Mouse (Mus musculus): ENCODE measurements around the gene Atf7ip2. TPM values are rescaled to one million over a fixed set of nuclear protein-coding genes. Genes with fewer than 3 reads are reported as not detected.
"Not testable (repeated sequence)": the region's sequence is repeated elsewhere in the genome, so short reads cannot be mapped to it uniquely, and the experiment has no call there.

The Atf7ip2 gene
- 0.72 and 0.83 TPM in 2 replicates for polyA plus RNA-seq (2016; fragmentation: Nextera tagmentation; extraction: Ambion mirVana)

DNA sequence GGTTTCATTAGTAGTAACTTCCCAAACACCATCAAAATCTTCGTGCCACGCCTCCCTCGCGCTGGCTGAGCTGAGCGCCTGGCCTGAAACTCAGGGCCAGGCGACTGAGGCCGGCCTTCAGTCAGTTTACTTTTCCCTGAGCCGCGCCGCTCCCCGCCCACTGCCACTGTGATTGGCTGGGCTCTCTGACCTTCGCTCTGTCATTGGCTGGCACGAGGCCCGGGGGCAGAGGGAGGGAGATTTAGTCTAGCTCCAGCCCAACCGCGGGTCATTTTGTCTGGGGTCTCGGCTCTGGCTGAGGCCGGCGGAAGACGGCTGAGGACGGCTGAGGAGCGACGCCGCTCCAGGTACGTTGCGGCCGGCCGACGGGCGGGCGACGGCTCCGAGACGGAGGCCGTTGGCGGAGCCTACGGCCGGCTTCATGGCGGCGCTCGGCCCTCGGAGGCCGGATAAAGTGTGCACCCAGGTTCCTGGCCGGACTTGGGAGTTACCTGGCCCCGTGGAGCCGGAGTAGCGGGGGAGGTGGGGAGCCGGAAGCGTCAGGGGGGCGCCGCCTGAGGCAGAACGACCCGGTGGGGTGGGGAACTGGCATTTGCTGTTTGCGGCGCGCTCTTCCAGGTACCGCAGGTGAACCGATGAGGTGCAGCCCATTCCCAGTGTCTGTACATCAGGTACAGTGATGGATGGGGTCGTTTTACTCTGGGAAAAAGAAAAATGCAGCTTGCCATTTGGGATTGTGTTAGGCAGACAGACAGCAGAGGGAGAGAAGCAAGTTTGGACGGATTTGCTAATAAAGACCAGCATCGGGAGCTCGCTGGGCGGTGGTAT lies at the start of gene Atf7ip2:
TSS of gene Atf7ip2 (plus strand) at position 34 of the 828 bp plus-strand sequence.
- Histone ChIP-seq H3K4me3 (replicated peaks) (peak within 1 kb of the TSS; percentile 56), H3K9ac (peak within 1 kb of the TSS; percentile 57), H3K9me3 (peaks cover 3% of the 10 kb centered on the region; the same call in 1 of the 2 replicates), H3K27me3 (peaks cover 8% of the 10 kb centered on the region; the same call in 1 of the 2 replicates), H3K4me1 (peaks cover 6% of the 10 kb centered on the region), H3K36me3 (replicated peaks) (no peaks in the 10 kb centered on the region), H3K4me2 (peak within 1 kb of the TSS; percentile 100), H3K27ac (no peak within 1 kb of the TSS)
- peak; percentile 100 for ATAC-seq (ENCODE audit: low FRiP score)
- WGBS: under 1% methylated on average over 62 of the region's 63 CpGs

DNA sequence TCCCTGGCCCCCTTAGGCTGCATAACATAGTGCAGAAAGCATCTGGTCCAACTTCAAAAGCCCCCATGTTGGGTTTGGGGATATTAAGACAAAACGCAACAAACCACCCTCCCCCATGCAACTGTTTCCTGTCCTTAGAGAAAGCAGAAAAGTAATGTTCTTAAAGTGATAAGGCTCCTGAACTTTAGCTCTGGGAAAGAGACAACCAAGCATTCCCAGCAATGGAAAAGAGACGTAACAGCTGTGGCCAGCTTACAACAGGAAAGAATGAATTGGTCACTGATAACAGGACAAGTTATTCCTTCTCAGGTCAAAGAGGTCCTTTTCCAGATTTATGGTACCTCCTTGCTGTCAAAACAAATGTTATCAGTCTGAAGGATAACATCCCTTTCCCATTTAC lies 49.3 kb upstream of the Atf7ip2 start:
- Histone ChIP-seq H3K9ac (no peak overlapping the region), H3K9me3 (no peaks in the 10 kb centered on the region), H3K4me1 (no peaks in the 10 kb centered on the region), H3K4me3 (replicated peaks) (no peak overlapping the region), H3K36me3 (replicated peaks) (no peaks in the 10 kb centered on the region), H3K27me3 (no peaks in the 10 kb centered on the region), H3K27ac (no peak overlapping the region), H3K4me2 (no peak overlapping the region)
- WGBS: 92% methylated on average over 2 of the region's 2 CpGs
- no peak for ATAC-seq (ENCODE audit: low FRiP score)

DNA sequence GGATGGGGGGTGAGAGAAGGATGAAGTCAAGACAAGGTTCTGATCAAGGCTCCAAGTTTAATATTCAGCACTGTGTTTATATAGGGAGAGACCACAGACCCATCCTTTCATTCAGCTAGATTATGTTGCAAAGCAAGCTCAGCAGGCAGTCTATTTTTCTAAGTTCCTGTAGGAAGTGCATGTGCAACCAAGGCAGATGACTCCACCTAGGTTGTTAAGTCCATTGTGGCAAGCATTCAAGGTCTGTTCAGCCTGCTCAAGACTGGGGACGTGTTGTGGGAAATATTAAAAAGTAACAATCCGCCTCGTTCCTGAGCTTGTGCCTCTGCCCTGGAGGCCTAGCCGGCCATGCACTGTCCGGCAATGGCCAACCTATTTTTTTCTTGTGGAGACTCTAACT lies 45.1 kb upstream of the Atf7ip2 start:
- H3K4me3 ChIP-seq (replicated peaks): no peak overlapping the region
- ATAC-seq (ENCODE audit: low FRiP score): no peak
- WGBS: 86% methylated on average over 5 of the region's 5 CpGs
- no peak overlapping the region for H3K9ac ChIP-seq
- H3K27me3 ChIP-seq: no peaks in the 10 kb centered on the region
- no peak overlapping the region for H3K4me2 ChIP-seq
- H3K27ac ChIP-seq: no peak overlapping the region
- no peaks in the 10 kb centered on the region for H3K36me3 ChIP-seq (replicated peaks)
- no peaks in the 10 kb centered on the region for H3K9me3 ChIP-seq
- no peaks in the 10 kb centered on the region for H3K4me1 ChIP-seq

DNA sequence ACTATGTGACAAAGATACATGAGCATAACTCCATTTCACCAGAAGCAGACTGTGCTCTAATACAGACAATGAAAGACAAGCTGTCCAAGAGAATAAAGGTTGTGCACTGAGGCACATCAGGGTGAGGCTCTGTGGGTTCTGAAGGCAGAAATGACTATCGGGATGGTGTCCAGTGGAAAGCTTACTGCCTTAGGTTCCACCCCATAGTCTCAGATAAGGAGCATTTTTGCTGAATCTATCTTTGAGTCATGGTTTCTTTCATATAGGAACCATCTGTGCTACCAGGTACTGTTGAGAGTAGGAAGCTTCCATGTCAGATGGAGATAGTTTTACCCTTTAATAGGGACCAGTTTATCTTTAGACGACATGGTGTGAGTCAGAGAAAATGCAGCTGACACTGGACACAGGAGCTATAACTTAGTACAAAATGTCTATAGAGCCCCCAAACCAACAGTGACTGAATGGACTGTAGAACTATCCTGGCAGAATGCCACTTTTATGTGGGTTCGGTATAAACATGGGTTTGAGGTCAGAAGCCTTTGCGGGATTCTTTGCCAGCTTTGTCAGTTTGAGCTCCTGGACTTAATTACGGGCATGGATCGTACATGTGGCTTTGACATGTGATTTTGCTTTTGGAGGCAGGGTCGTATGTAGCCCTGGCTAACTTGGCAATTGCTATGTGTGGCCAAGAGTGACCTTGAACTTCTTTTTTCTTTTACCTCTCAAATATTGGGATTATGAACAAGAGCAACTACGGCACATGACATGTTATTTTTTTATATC lies 23.2 kb upstream of the Atf7ip2 start:
- Histone ChIP-seq H3K36me3 (replicated peaks) (no peaks in the 10 kb centered on the region), H3K4me2 (no peak overlapping the region), H3K9ac (no peak overlapping the region), H3K9me3 (no peaks in the 10 kb centered on the region), H3K4me1 (no peaks in the 10 kb centered on the region), H3K4me3 (replicated peaks) (no peak overlapping the region), H3K27me3 (no peaks in the 10 kb centered on the region), H3K27ac (no peak overlapping the region)
- no peak for ATAC-seq (ENCODE audit: low FRiP score)
- WGBS: 90% methylated on average over 8 of the region's 8 CpGs

DNA sequence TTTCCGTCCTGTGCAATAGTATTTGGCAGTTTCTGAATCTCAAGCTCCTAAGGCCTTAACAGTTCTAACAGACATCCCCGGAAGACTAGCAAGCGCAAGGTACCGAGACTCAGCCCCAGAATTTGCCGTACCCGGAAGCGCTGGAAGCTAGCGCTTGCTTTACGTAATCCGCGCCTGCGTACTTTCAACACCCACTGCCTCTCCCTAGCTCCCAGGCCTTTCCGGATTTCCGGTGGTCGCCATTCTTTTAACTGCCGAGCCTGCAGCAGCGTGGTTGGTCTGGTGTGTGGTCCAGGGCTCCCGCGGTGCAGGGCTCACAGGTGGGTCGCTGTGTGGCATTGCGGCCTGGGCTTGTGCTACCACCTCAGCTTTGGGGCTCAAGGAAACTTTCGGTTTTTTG lies 22.5 kb upstream of the Atf7ip2 start, which contains the start of gene Rpl39l:
TSS of gene Rpl39l (plus strand) at position 222 of the 400 bp plus-strand sequence.
- Histone ChIP-seq H3K36me3 (replicated peaks) (no peaks in the 10 kb centered on the region), H3K9me3 (no peaks in the 10 kb centered on the region), H3K27me3 (no peaks in the 10 kb centered on the region), H3K27ac (no peak within 1 kb of the TSS), H3K4me3 (replicated peaks) (no peak within 1 kb of the TSS), H3K9ac (no peak within 1 kb of the TSS), H3K4me1 (no peaks in the 10 kb centered on the region), H3K4me2 (no peak within 1 kb of the TSS)
- ATAC-seq (ENCODE audit: low FRiP score): no peak
- WGBS: 88% methylated on average over 22 of the region's 22 CpGs

DNA sequence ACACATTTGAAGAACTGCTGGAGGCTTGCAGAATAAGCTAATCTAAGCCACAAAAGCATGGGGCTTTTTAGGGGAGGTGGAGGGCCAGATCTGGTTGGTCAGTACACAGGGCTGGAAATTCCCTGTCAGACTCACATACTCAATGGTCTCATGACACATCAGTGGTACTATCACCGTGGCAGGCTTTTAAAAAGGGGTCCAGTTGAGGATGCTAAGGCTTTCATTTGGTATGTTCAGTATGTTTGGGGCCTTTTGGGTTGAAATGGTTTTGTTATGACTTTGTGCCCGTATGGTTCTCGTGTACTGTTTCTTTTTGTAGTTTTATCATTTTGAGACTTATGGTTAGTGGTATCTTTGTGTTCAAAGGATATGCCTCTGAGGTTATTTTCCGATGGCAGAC lies 21.2 kb upstream of the Atf7ip2 start:
- Histone ChIP-seq H3K27ac (no peak overlapping the region), H3K36me3 (replicated peaks) (no peaks in the 10 kb centered on the region), H3K4me2 (no peak overlapping the region), H3K4me3 (replicated peaks) (no peak overlapping the region), H3K9ac (no peak overlapping the region), H3K4me1 (no peaks in the 10 kb centered on the region), H3K9me3 (no peaks in the 10 kb centered on the region), H3K27me3 (no peaks in the 10 kb centered on the region)
- WGBS: 88% methylated on average over 4 of the region's 4 CpGs
- ATAC-seq (ENCODE audit: low FRiP score): no peak

DNA sequence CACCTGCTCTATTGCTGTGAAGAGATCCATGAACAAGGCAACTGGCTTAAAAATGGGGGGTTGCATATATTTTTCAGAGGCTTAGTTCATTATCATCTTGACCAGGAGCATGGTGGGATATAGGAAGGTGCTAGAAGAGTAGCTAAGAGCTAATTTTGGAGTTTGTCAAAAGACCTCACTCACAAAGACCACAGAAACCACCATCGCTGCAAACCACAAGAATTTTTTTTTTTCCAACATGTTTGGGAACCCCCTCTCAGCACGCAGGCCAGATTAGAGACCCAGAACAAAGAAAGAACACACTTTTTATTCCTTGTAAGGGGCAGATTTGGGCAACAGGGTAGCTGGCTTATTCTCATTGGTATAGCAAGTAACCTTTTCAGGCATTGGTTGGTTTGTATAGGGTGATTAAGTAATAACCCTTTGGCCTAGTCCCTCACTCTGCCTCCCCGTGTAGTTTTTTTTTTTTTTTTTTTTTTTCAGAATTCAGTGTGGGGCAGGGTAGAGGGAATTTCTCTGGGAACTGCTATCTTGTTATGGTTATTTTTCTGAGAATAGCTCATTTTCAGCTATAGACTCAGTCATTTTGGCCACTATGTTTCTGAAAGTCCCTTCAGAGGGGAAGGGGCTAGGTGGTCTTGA lies 20.2 kb upstream of the Atf7ip2 start:
- H3K4me1 ChIP-seq: no peaks in the 10 kb centered on the region
- H3K9ac ChIP-seq: no peak overlapping the region
- WGBS: 93% methylated on average over 3 of the region's 3 CpGs
- no peaks in the 10 kb centered on the region for H3K36me3 ChIP-seq (replicated peaks)
- 0 out of 2 replicates have a peak, but pooled peaks cover under 1% of the 10 kb centered on the region for H3K9me3 ChIP-seq
- H3K27ac ChIP-seq: no peak overlapping the region
- no peak overlapping the region for H3K4me2 ChIP-seq
- no peak for ATAC-seq (ENCODE audit: low FRiP score)
- no peaks in the 10 kb centered on the region for H3K27me3 ChIP-seq
- no peak overlapping the region for H3K4me3 ChIP-seq (replicated peaks)

DNA sequence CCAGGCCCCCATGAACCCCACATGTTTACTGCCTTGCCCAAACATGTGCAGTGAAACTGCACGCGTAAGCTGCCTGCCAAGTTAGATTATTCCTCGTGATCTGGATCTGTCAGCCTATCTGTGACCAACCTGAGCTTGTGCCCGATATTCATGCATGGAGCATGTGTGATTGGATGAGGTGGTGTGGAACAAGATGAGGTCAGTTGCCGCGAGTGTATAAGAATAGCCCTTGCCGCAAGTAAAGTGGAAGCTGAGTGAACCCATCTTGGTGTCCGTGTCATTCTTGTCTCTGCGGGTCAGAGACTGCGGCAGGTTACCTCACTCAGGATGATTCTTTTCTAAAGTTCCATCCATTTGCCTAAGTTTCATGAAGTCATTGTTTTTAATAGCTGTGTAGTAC lies 5.1 kb upstream of the Atf7ip2 start:
- H3K4me3 ChIP-seq (replicated peaks); H3K9ac ChIP-seq; H3K27me3 ChIP-seq; H3K36me3 ChIP-seq (replicated peaks); H3K27ac ChIP-seq; H3K4me2 ChIP-seq; H3K4me1 ChIP-seq; ATAC-seq (ENCODE audit: low FRiP score): not testable (repeated sequence)
- peaks cover 44% of the 10 kb centered on the region for H3K9me3 ChIP-seq
- WGBS: 95% methylated on average over 10 of the region's 10 CpGs

DNA sequence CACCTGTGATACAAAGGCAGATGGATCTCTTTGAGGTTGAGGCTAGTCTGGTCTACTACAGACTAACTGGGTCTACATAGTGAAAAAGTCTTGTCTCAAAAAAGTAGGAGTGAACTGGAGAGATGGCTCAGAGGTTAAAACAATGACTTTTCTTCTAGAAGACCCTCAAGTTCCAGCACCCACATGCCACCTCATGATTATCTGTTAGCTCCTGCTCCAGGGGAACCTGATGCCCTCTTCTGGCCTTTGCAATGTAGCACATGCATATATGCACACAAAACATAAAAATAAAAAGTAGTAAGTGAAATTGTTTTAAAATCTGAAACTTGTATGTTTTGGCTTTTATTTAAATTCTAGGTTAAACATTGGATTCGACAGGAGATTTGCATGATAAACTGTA lies 16.3 kb downstream of the Atf7ip2 start:
- Histone ChIP-seq H3K27ac (no peak overlapping the region), H3K9me3 (no peaks in the 10 kb centered on the region), H3K4me2 (no peak overlapping the region), H3K4me1 (no peaks in the 10 kb centered on the region), H3K9ac (no peak overlapping the region), H3K4me3 (replicated peaks) (no peak overlapping the region), H3K27me3 (no peaks in the 10 kb centered on the region), H3K36me3 (replicated peaks) (no peaks in the 10 kb centered on the region)
- no peak for ATAC-seq (ENCODE audit: low FRiP score)
- WGBS: 79% methylated on average over 1 of the region's 1 CpGs

DNA sequence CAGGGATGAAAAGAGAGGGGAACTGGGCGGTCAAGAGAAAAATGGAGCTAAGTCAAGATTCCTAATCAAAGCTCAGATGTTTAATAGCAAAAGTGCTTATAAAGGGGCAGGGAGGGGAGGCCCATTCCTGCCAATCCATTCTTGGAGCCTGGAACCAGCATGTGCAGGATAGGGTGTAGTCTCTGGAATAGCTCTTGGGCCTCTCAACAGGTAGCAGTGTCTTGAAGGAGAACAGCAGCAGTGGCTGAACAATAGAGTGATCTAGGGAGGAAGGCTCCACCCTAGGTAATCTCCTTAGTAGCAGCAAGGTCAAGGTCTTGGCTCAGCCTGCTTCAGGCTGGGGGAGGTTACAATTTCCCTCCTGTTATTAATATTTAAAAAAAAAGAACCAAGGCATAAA lies 23.9 kb downstream of the Atf7ip2 start:
- not testable (repeated sequence) for H3K4me2 ChIP-seq; ATAC-seq (ENCODE audit: low FRiP score); H3K9ac ChIP-seq; H3K27me3 ChIP-seq; H3K9me3 ChIP-seq; H3K4me3 ChIP-seq (replicated peaks); H3K4me1 ChIP-seq; H3K27ac ChIP-seq; H3K36me3 ChIP-seq (replicated peaks)
- 86% methylated on average over 1 of the region's 1 CpGs for WGBS

DNA sequence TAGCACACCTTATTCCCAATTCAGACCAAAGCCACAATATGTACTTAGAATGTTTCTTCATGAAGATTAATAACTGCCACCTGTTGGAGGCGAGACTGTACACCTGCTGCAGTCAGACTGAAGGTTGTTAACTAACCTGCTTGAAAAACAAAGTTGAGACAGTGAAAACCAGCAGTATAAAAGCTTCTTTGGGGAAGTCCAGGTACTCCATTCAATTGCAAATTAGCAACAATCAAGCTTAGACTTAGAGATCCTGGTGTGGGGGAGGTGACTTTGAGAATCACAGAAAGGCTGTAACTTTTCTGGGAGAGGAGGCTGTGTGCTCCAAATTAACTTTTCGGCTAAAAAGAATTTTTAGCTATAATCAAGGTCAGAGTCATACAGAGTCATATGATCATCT lies 24.5 kb downstream of the Atf7ip2 start:
- not testable (repeated sequence) for H3K9me3 ChIP-seq; H3K4me2 ChIP-seq; H3K4me1 ChIP-seq; ATAC-seq (ENCODE audit: low FRiP score); H3K36me3 ChIP-seq (replicated peaks); H3K27ac ChIP-seq; H3K4me3 ChIP-seq (replicated peaks); H3K9ac ChIP-seq; H3K27me3 ChIP-seq
- WGBS: 89% methylated on average over 2 of the region's 2 CpGs

DNA sequence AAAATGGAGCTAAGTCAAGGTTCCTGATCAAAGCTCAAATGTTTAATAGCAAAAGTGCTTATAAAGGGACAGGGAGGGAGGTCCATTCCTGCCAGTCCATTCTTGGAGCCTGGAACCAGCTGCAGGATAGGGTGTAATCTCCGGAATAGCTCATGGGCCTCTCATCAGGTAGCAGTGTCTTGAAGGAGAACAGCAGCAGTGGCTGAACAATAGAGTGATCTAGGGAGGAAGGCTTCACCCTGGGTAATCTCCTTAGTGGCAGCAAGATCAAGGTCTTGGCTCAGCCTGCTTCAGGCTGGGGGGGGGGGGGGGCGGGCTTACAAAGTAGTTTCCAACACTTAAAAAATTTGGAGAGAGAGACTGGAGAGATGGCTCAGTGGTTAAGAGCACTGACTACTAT lies 34.8 kb downstream of the Atf7ip2 start:
- no peak overlapping the region for H3K4me2 ChIP-seq
- no peaks in the 10 kb centered on the region for H3K9me3 ChIP-seq
- H3K4me1 ChIP-seq: no peaks in the 10 kb centered on the region
- no peak overlapping the region for H3K4me3 ChIP-seq (replicated peaks)
- H3K36me3 ChIP-seq (replicated peaks): no peaks in the 10 kb centered on the region
- no peak overlapping the region for H3K9ac ChIP-seq
- no peaks in the 10 kb centered on the region for H3K27me3 ChIP-seq
- 13% methylated on average over 2 of the region's 2 CpGs for WGBS
- H3K27ac ChIP-seq: no peak overlapping the region
- no peak for ATAC-seq (ENCODE audit: low FRiP score)
